Mouse (Mus musculus) G1E (cell line): ENCODE data around the gene Elane.

Source experiments
- CTCF ChIP-seq: IDR thresholded peaks from 2 replicates; pipeline ENCODE4 v1.5.1; 2012; ENCODE audit warnings: low read depth, low read length, inconsistent platforms, mixed read lengths
- GATA1 ChIP-seq: IDR thresholded peaks from 2 replicates; pipeline ENCODE4 v1.6.1; 2012; ENCODE audit warnings: borderline replicate concordance, low read length, inconsistent platforms, mixed read lengths
- POLR2AphosphoS5 ChIP-seq: IDR thresholded peaks from 2 replicates; pipeline ENCODE4 v1.6.1; 2012; ENCODE audit warnings: low read depth, low read length, inconsistent platforms; ENCODE audit not compliant: insufficient replicate concordance
- TAL1 ChIP-seq: conservative IDR thresholded peaks from 2 replicates; pipeline ENCODE4 v1.6.1; 2012; ENCODE audit warnings: low read depth, low read length, inconsistent platforms, mixed read lengths

DNA sequence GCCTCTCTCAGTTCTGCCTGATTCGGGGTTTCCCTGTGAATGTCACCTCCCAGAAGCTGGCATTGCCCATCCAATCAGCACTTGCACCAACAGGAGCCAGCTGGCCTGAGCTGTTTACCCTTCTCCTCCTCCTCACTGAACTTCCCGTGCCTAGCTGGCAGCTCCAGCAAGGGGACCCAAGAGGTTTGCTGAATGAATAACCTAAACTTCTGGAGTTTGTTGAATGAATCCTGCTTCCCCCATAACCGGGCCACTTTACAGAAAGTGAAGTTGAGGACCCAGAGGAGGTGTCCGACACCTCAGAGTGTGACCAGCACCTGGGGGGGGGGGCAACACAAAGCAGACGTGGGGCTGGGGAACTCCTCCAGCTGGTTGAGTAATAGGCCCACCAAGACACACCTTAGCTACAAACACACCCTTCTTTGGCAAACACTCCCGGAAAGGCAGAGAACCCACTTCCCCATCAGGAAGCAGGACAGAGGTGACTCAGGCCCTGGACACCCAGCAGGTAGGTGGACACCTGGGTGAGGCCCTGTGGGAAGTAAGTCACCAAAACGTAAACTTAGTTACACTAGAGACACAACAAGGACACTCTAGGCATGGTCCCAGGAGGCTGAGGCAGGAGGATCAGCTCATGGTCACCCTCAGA lies 29.0 kb downstream of the Elane start:
- TF ChIP-seq CTCF = no peak
- no peak for TF ChIP-seq POLR2AphosphoS5
- no peak for TF ChIP-seq TAL1
- TF ChIP-seq GATA1 = no peak
